Mouse (Mus musculus) layer of hippocampus, postnatal 10 days (tissue): ENCODE measurements at regions not wholly inside any gene's neighbourhood (a gene's known extent, or its start where the extent isn't known, plus 50 kb on each side); places are given as distances from the start of the nearest gene placed in this dataset.

ENCODE experiments used
- DNase-seq, 2 experiments: peaks; one replicate each; pipeline ENCODE4 v3.0.0; 2021; ENCODE audit warnings: low spot score in 2 of 2

DNA sequence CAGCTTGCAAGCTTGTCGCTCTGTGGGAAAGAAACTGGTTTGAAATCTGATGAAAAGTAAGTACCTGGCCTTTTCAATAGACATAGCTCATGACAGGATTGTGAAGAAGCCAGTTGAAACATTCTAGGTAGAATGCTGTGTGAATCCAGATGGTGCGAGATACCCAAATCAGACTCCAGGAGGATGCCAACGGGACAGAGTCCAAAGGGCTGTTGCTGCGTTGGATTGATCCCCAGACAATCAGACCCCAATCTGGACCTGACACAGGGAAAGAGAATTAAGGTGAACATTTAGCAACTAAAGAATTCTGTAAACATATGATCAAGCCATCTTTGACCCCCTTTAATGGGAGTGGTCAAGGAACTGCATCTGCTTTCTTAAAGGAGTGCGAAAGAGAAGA is 296.6 kb upstream of the Gm15217 start:
- DNase-seq, result peak in 1 of 2 experiments; percentile 11

DNA sequence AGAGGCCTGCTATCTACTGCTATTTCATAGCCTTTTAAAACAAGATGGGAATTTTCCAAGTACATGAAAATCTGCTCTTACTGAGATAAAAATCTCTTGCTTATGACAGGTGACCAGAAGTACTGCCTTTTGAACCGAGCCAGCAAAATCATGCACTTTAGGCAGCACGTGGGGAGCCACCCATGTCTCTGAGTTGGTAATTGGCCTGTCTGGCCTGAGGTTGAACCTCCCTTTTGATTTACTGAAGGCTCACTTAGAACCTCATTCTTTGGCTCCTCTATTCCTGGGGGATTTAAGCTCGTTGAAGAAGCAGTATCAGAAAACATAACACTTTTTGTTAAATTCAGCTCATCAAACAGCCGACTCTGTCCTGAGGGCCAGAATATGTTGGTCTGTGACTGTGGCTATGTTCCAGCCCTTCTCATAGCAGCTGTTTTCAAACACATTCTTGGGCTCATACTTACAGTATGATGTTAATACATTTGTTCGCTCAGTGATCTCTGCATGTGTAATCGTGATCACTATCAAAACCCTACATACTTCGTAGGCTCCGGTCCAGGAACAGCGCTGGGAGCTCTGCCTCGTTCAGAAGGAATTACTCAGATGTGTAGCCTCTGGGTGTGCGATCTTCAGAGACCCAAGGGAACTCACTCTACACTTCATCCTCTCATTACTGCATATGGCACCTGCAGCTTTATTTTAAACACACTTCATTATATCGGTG is 290.1 kb upstream of the Gm15217 start:
- DNase-seq, result no peak

DNA sequence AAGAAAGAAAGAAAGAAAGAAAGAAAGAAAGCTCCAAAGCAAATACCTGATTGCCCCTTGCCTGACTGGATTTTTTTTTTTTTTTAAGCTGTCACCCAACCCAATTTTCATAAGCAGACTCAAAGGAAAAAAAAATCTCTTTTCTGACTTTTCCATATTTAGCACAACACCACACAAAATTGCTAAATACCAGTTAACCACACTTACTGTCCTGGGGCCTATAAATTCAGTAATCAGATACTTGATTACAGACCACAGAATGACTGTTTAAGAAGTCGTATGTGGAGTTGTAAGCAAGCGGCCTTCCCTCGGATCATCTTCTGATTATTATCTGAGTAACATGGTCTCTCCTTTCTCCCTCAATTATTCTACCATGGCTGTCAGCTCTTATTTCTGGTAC is 263.3 kb upstream of the Gm15217 start:
- DNase-seq, result no peak

DNA sequence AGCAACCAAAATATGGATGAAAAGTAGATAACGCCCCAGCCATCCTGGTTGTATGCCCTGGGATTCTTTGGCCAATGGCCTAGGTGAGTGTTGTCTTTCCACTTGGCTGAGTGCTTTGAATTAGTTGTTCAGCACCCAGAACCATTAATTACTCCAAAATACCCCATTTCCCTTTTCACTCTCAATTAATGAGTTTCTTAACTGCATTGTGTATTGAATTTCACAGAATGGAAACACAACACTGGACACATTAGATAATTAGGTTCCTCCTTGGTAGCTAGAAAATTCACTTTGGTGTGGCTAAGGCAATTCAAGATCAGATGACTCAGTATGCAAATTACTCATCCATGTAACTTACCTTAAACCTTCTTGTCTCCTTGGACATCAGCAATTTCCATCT is 252.7 kb upstream of the Gm15217 start:
- no peak for DNase-seq

DNA sequence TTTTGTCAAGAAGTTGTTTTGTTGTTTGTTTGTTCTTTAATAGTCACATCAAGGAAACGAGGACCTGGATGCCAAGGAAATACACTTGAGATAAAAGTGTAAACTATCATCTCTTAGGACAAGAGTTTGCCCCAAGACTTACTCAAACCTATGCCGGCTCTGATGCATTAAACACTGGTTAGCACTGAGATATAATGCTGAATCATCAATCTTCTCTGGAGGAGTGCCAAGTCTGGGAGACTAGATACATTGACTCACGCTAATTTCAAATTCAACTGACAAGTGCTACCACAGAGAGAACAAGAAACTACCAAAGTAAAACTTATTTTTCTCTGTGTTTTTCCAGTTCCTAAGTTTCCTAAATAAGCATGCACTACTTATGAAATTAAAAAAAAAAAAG is 249.5 kb upstream of the Gm15217 start:
- DNase-seq, result no peak

DNA sequence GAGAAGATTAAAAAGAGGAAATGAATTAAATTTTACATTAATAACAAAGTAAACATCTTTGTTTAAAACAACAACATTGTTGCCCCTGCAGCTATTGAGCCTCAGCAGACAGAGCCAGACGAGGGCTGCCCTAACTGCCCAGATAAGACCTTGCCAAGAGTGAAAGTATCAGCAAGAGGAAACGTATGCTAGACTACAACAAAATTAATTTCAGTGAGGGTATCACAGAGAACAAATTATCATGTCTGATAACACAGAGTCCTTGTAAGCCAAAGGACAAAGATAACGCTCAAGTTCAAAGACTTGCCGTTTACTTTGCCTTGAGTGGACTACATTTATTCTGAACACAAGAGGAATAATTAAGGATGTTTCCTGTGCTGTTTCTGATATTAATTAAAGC is 235.0 kb upstream of the Gm15217 start:
- DNase-seq, result no peak

DNA sequence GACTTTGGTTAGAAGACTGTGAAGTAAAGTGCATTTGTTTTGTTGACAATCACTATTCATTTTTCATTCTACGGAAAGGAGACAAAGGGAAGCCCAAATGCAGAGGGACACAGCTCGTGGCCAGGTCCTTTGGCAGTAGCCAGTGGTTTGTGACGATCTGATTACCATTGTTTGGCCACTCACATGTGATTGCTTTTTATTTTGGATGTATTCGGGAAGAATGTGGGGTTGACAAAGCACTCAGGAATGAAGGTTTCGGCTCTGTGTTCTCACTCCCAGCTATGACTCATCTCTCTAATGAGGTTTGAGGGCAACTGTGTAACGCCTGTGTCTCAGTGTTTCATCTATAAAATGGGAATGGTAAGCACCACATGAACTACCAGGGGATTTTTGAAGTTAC is 234.5 kb upstream of the Gm15217 start:
- no peak for DNase-seq

DNA sequence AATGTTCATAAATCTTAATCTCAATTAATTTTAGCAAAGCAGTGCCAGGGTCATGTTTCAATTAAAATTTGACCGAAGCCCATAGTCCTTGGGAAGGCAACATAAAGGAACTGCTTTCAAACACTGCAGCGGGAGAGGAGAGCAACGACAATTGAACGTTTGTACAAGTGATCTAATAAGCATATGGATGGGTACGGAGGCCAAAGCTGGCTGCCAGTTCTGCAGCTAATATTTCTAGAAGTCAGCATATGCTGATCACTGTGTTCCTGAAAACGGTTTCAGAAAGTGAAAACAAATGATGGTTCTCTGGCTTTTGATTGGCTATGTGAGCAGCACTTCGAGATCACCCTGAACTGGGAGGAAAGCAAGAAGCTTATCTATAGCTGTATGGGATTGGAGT is 233.6 kb upstream of the Gm15217 start:
- DNase-seq, result no peak

DNA sequence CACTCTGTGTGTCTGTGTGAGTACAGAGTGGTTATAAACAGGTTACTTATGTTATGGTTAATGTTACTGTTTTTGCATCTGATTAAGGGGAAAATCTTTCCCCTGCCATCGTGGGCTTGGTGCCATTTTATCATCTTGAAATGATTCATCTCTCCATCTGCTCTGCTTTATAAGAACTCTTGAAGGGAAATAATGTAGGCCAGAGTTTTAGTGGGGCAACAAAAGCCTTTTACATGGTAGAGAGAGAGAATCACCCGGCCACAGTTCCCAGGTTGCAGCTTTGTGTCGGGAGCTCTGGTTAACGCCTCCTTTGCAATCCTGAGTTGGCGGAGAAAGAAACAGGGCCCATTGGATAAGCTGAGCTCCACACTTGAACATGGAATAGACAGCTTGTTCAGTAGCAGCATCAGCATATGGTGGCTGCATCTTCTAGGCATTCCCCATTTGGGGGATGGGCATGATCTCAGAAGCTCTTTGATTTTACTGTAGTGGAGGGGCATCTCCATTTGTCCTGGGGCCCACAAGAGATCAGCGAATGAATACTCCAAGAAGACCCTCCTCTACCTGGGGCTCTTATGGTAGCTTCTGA is 230.0 kb upstream of the Gm15217 start:
- DNase-seq, result no peak

DNA sequence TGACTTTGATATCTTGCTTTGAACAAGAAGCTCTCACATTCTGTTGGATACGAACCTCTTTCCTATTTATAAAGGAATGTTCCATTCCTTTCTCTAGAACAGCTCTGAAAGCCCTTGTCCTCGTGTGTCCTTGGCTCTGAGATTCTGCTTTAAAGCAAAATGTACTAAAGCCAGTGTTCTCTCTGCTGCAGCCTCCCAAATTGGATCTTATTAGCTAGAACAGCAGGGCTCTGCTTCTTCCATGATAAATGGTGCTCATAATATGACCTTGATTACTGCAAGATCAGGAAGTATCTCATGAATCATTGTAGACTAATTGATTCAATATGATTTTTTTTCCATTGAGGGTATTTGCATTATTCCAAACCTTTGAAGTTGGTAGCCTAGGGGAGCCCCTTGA is 220.5 kb upstream of the Gm15217 start:
- DNase-seq, result no peak

DNA sequence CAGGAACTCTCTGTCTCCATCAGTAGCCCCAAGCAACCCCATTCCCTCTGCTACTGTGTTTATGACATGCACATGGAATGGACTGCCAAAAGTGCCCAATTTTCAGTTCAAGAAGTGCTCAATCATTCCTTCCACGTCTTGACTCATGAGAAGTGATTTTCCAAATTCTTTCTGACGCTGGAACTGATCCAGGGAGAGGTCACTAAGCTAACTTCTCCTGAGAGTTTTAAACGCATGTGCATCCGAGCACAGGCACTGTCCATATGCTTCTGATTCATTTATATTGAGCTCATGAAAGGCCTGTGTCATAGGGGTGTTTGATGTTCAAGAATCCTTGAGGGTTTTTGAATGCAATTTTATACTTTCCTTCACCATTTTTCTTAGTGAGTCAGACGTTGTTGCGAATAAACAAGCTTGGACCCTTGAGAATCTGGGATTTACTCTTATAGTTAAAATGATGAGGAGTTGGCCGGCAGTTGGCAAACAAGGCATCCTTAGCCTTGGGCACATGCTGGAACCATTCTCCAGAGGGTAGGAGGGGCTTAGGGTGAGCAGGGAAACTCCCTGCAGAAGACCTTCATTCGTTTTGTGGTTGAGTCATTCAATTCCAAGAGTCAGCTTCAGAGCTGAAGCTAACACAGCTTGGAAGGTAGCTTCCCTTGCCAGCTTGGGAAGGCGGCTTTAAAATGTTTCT is 206.9 kb upstream of the Gm15217 start:
- no peak for DNase-seq

DNA sequence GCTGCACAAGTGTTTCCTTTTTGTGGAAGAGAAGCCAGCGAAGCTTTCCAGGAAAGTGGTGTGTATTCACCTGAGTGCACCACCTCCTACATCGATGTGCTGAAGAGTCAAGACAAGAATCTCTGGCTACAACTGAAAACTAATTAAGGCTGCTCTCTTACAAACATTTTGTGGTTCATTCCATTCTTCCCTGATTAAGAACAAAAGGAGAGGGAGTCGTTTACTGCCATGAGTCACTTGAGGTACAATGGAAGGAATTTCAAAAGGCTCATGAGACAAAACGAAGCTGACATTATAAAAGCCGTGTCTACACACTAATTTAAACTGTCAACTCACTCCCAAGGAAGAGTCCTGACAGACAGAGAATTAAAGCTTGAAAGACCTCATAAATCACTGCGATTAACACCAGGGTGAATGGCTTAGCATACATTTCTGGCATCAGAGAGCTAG is 206.3 kb upstream of the Gm15217 start:
- no peak for DNase-seq

DNA sequence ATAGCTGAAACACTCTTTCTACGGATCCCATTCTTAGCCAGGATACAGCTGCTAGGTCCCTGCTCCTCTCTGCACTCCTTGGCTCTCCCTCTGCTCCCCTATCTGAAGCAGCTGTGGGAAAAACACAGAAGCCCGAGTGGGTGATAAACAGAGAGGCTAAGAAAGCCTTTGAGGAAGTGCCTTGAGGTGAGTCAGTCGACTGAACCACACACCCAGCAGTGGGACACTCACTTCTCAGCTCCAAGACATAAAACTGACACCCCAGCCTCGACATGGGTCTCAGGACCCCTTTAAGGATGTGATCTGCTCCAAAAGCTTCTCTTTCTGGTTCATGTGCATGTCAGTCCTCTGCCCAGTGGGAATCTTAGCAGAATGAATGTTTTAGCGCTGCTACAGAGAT is 204.8 kb upstream of the Gm15217 start:
- DNase-seq, result no peak

DNA sequence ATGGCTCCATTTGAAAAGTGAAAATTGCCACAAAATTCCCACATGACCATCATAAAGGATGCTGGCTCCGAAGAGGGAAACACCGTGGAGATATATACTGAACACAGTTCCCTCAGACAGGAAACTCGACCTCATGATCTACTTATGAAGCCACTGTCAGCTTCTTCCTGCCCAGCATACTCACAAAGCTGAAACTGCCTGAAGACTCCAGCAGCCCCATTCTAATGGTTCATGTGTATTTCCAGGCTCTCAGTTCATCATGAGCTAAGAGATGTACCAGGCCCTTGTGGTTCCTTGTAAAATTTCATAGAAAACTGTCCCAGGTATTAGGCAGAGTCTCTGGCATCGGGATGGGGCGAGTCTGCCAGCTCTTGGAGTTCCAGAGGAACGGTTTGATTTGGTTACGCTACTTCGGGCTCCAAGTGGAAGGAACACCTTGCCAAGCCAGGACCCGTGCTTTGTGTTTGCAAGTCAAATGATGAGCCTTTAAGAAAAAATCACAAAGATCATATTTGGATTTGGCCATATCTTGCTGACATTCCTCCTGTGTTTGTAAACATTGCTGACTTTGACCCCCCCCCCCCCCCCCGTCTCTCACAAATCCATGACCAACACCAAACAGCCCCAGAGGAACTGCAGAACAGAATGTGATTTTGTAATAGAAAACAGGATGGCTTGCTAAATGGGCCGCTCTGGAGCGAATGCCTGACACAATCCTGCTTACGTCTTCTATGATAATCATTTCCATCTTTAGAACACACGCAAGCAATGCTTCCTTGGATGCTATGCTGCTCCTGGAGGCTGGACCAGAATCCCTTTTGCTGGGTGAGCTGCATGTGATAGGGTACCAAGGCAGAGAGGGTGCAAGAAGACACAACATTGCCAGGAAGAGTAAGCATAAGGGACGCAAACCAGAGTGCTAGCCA is 203.7 kb upstream of the Gm15217 start:
- no peak for DNase-seq

DNA sequence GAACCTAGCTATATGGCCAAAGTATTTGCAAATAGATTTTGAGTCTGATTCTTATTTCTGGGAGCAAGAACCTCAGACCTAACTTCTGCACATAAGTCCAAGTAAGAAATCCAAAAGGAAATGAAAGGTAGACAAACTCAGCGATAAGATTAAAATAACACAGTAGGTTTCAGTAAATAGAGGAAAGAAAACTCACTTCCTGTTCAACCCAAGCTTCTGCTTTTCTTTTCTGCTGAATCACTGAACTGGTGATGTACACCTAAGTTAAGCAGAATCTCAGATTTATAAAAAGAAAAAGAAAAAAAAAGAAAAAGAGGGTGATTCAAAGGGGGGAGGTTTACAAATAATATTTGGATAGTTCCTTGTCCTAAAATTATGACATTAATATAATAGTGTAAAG is 200.2 kb upstream of the Gm15217 start:
- no peak for DNase-seq

DNA sequence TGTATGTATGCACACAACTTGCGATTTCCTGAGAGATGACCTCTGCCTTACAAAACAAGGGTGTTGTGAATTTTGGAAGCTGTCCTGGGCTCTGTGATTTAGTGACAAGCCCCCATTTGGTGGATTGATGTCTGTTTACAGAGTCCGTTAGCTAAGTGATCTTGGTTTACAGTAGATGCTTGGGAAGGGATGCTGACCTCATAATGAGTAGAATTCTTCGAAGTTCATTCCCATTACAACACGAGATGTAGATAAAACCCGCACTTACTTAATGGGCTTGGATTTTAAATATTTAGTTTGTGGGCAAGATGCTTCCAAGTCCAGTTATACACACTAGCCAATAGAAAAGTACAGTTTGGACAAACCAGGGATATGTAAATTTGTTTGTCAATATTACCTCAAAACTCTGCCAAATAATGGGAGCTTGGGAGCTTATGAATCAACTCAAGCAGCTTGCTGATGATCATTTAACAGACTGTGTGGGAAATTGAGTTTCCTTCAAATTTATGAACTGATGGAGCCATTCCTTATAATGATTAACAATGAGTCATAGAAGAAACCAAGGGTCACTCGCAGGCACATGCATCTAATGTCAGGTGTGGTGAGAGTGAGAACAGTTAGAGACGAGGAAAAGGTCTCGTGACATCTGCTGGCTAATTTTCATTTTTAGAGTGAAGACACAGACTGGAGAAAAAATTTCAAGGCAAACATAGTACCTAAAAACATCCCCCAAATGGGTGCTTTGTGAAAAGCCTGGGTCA is 187.4 kb upstream of the Gm15217 start:
- no peak for DNase-seq

DNA sequence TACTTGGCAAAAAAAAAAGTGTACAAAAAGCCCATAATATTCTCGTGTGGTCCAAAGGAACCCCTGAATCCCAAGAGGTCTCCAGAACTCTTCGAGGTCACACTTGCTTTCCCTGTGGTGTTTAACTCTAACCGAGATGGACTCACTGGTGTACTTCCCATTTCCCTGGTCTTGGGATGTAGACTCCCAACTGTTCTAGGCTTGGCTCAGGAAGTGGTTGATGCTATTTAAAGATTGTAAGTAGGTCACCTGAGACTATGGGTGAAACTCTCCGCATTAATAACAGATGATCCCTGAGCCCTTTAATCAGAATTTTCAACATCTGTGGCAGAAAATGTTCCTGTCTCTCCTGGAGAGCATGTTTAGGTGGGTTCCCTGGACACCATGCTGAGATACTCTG is 185.6 kb upstream of the Gm15217 start:
- DNase-seq, result no peak

DNA sequence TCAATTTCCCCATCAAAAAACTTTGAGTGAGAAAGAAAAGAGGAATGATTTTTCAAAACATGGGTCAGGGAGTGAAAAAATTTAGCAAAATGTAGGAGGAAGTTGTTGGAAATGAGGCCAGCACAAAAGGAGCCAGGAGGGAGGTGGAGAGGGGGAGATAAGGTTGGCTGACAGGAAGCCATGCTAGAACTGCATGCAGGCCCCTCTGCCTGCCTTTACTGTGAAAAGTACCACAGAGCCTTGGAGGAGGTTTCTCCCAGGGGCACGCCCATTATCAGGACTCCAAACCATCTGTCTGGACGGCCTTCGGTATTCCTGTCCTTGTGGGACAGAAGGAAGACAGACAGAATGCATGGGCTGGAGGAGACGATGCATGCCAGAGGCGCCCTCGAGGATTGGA is 183.3 kb upstream of the Gm15217 start:
- no peak for DNase-seq

DNA sequence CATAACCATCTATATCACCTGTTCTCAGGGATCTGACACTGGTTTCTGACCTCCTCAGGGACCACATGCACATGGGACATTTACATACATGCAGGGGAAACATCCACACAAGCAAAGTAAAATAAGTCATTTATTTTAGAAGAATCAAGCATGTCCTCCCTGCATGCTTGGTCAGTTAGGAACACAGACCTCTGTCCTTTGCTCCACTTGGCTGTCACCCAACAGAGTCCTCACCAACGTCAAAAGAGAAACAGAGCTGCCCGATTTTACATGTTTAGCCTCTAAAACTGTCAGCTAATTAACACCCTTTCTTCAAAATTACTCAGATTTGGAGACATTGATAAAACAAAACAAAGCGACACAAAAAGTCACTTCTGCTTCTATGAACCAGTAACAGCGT is 176.4 kb upstream of the Gm15217 start:
- DNase-seq, result no peak

DNA sequence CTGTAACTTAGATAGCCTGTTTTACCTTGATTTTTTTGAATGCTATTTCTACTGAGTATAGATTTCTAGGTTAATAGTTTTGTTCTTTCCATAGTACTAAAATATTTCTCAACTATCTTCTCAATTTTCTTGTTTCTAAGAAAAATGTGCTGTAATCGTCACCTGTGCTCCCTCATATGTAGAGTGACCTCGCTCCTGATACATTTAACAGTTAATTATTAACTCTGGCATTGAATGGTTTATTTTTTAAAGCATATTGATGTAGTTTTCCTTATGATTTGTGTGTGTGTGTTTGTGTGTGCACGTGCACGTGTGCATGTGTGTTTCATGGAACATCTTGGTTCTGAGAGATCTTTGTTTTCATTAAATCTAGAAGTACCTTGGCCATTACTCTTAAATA is 158.7 kb upstream of the Gm15217 start:
- DNase-seq, result no peak
